Mouse (Mus musculus) neural tube, embryonic 12.5 days (tissue): ENCODE measurements around the gene Kif6. TPM values are rescaled to one million over a fixed set of nuclear protein-coding genes. Genes with fewer than 3 reads are reported as not detected.
A peak's percentile ranks its signal among the peaks of the same experiment; 100 is the strongest.

Experiments used
- ATAC-seq: fragments of 200-750 bp; cut with Nextera tagmentation; 2 replicates; pipeline ENCODE4 v1.8.0; 2017; ENCODE audit warnings: low read depth, mild to moderate bottlenecking, moderate TSS enrichment, moderate library complexity; ENCODE audit not compliant: low FRiP score
- H3K27ac ChIP-seq: fragments of 300-500 bp; sonication (generic); 2 replicates; pipeline ENCODE4 v1.5.1; 2016
- H3K27me3 ChIP-seq: fragments of 300-500 bp; sonication (generic); replicated peaks from 2 replicates; pipeline ENCODE4 v1.6.1; 2016; ENCODE audit warnings: mild to moderate bottlenecking
- H3K36me3 ChIP-seq: fragments of 300-500 bp; sonication (generic); 2 replicates; pipeline ENCODE4 v1.6.1; 2016; ENCODE audit warnings: mild to moderate bottlenecking
- H3K4me1 ChIP-seq: fragments of 300-500 bp; sonication (generic); 2 replicates; pipeline ENCODE4 v1.6.1; 2016
- H3K4me2 ChIP-seq: fragments of 300-500 bp; sonication (generic); replicated peaks from 2 replicates; pipeline ENCODE4 v1.6.1; 2016; ENCODE audit warnings: mild to moderate bottlenecking
- H3K4me3 ChIP-seq: fragments of 300-500 bp; sonication (generic); 2 replicates; pipeline ENCODE4 v1.5.1; 2016
- H3K9ac ChIP-seq: fragments of 300-500 bp; sonication (generic); 2 replicates; pipeline ENCODE4 v1.6.1; 2016; ENCODE audit warnings: mild to moderate bottlenecking
- H3K9me3 ChIP-seq: fragments of 300-500 bp; sonication (generic); 2 replicates; pipeline ENCODE4 v1.6.1; 2016; ENCODE audit warnings: mild to moderate bottlenecking
- WGBS: fragments of 180-500 bp; shearing (Covaris S2); methylation state at CpG from one replicate; pipeline ENCODE4 v1.1.7; 2016; 5-methylcytosine and 5-hydroxymethylcytosine counted together
- polyA plus RNA-seq: library from polyadenylated mRNA; unstranded; fragments of >200 nt; fragmentation: Nextera tagmentation; extraction: Ambion mirVana; gene quantifications from 2 replicates; pipeline ENCODE4 v1.2.1, GENCODE M21; 2016

The Kif6 gene
- polyA plus RNA-seq, 1 experiment from 2014 or later = 3.5 TPM

DNA sequence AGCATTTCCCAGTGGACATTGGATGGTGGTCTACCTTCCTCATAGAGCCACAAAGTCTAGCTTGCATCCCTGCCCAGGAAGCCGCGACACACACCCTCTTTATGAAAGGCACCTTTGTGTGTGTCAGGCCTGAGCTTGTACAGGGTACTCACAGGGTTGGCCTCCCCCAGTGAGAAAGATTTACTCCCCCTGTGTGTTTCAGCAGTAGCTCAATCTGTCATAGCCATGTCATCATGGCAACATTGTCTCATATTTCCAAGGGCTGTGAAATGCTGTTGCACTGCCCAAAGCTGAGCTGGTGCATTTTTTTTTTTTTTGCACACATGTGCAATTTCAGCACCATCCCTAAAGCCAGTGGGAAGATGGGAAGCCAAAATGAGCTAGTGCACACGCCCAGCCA lies 224.3 kb downstream of the Kif6 start:
- no peaks in the 10 kb centered on the region for H3K36me3 ChIP-seq
- ATAC-seq = no peak
- no peak overlapping the region for H3K4me3 ChIP-seq
- no peaks in the 10 kb centered on the region for H3K27me3 ChIP-seq
- no peak overlapping the region for H3K4me2 ChIP-seq
- H3K4me1 ChIP-seq = no peaks in the 10 kb centered on the region
- H3K9ac ChIP-seq = no peak overlapping the region
- WGBS = 71% methylated on average over 3 of the region's 3 CpGs
- H3K9me3 ChIP-seq = no peaks in the 10 kb centered on the region
- no peak overlapping the region for H3K27ac ChIP-seq

GRCm38 (mm10) chr17:49851210-49851609 lies 236.3 kb downstream of the Kif6 start:
- H3K9me3 ChIP-seq = no peaks in the 10 kb centered on the region
- 74% methylated on average over 3 of the region's 3 CpGs for WGBS
- no peak for ATAC-seq

DNA sequence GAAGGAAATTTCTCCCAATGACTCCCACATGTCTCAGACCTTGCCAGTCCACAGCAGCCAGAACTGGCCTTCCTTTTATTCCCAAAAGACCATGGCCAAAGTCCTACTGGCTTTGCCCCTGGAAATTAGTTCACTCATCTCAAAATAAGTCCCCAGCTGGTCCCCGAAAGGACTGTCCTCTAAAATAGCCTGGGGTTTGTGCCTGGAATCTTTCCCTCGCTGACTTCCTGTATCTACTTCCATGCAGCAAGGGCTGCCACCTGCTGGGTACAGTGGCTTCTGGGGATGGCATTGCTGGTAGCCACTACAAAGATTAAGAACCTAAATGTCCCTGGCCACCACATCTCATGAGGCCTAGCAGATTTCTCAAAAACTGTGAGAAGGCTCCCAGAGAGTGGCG lies 237.2 kb downstream of the Kif6 start:
- H3K4me2 ChIP-seq = no peak overlapping the region
- H3K36me3 ChIP-seq = no peaks in the 10 kb centered on the region
- H3K9ac ChIP-seq = no peak overlapping the region
- no peak overlapping the region for H3K27ac ChIP-seq
- H3K27me3 ChIP-seq = no peaks in the 10 kb centered on the region
- no peaks in the 10 kb centered on the region for H3K9me3 ChIP-seq
- no peak overlapping the region for H3K4me3 ChIP-seq
- WGBS = 80% methylated on average over 3 of the region's 3 CpGs
- no peak for ATAC-seq
- peaks cover 4% of the 10 kb centered on the region; the same call in 1 of the 2 replicates for H3K4me1 ChIP-seq

More at GRCm38 (mm10) chr17:49851210-49851609, 236.3 kb downstream of the Kif6 start:
- H3K4me3 ChIP-seq = no peak overlapping the region
- H3K4me2 ChIP-seq = no peak overlapping the region
- H3K36me3 ChIP-seq = no peaks in the 10 kb centered on the region
- peaks cover 4% of the 10 kb centered on the region; the same call in 1 of the 2 replicates for H3K4me1 ChIP-seq
- no peak overlapping the region for H3K27ac ChIP-seq
- no peak overlapping the region for H3K9ac ChIP-seq
- H3K27me3 ChIP-seq = no peaks in the 10 kb centered on the region

DNA sequence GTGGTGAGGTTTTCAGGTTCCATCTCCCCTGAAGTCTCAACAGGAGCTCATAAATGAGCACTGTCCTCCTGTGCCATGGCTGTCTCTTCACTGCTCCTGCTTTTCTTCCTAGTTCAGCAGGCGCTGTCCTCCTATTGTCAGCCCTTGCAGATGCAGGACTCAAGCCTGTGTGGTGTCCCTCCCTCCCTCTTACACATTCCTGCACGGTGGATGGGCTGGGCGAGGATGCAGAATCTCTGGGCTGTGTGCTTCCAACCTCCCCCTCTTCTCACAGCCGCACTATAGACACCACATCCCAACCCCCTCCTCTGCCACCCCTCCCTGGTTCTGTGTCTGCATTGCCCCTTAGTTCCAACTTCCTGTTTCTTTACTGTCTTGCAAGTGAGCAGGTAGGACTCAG lies 240.8 kb downstream of the Kif6 start:
- H3K4me1 ChIP-seq = peaks cover 4% of the 10 kb centered on the region; the same call in 1 of the 2 replicates
- H3K9me3 ChIP-seq = no peaks in the 10 kb centered on the region
- H3K4me3 ChIP-seq = no peak overlapping the region
- 37% methylated on average over 4 of the region's 4 CpGs for WGBS
- no peak overlapping the region for H3K9ac ChIP-seq
- H3K27me3 ChIP-seq = no peaks in the 10 kb centered on the region
- no peaks in the 10 kb centered on the region for H3K36me3 ChIP-seq
- no peak overlapping the region for H3K4me2 ChIP-seq
- no peak overlapping the region for H3K27ac ChIP-seq
- peak; percentile 66; the same call in 1 of the 2 replicates for ATAC-seq

GRCm38 (mm10) chr17:49860057-49860816 lies 245.3 kb downstream of the Kif6 start:
- H3K4me1 ChIP-seq = peaks cover 4% of the 10 kb centered on the region; the same call in 1 of the 2 replicates
- H3K36me3 ChIP-seq = no peaks in the 10 kb centered on the region
- H3K27ac ChIP-seq = no peak overlapping the region
- H3K4me3 ChIP-seq = no peak overlapping the region
- no peak overlapping the region for H3K4me2 ChIP-seq
- no peaks in the 10 kb centered on the region for H3K9me3 ChIP-seq
- ATAC-seq = no peak
- no peak overlapping the region for H3K9ac ChIP-seq
- 91% methylated on average over 10 of the region's 10 CpGs for WGBS
- no peaks in the 10 kb centered on the region for H3K27me3 ChIP-seq

GRCm38 (mm10) chr17:49863597-49863996 lies 248.7 kb downstream of the Kif6 start:
- Histone ChIP-seq H3K9ac (no peak overlapping the region), H3K4me3 (no peak overlapping the region), H3K4me1 (peaks cover 4% of the 10 kb centered on the region), H3K4me2 (no peak overlapping the region), H3K9me3 (no peaks in the 10 kb centered on the region), H3K27ac (no peak overlapping the region), H3K36me3 (no peaks in the 10 kb centered on the region), H3K27me3 (no peaks in the 10 kb centered on the region)
- ATAC-seq = no peak
- WGBS = 63% methylated on average over 5 of the region's 5 CpGs

GRCm38 (mm10) chr17:49865604-49866003 lies 250.7 kb downstream of the Kif6 start:
- Histone ChIP-seq H3K9ac (no peak overlapping the region), H3K4me1 (peaks cover 4% of the 10 kb centered on the region), H3K4me2 (no peak overlapping the region), H3K27me3 (no peaks in the 10 kb centered on the region), H3K36me3 (no peaks in the 10 kb centered on the region), H3K27ac (no peak overlapping the region), H3K9me3 (no peaks in the 10 kb centered on the region), H3K4me3 (no peak overlapping the region)
- no peak for ATAC-seq
- WGBS = 96% methylated on average over 2 of the region's 2 CpGs

GRCm38 (mm10) chr17:49866653-49867215 lies 251.8 kb downstream of the Kif6 start:
- 66% methylated on average over 8 of the region's 8 CpGs for WGBS
- H3K36me3 ChIP-seq = no peaks in the 10 kb centered on the region
- no peak overlapping the region for H3K4me3 ChIP-seq
- peaks cover 4% of the 10 kb centered on the region for H3K4me1 ChIP-seq
- H3K27ac ChIP-seq = no peak overlapping the region
- no peak overlapping the region for H3K4me2 ChIP-seq
- H3K27me3 ChIP-seq = no peaks in the 10 kb centered on the region
- no peaks in the 10 kb centered on the region for H3K9me3 ChIP-seq
- ATAC-seq = no peak
- no peak overlapping the region for H3K9ac ChIP-seq

DNA sequence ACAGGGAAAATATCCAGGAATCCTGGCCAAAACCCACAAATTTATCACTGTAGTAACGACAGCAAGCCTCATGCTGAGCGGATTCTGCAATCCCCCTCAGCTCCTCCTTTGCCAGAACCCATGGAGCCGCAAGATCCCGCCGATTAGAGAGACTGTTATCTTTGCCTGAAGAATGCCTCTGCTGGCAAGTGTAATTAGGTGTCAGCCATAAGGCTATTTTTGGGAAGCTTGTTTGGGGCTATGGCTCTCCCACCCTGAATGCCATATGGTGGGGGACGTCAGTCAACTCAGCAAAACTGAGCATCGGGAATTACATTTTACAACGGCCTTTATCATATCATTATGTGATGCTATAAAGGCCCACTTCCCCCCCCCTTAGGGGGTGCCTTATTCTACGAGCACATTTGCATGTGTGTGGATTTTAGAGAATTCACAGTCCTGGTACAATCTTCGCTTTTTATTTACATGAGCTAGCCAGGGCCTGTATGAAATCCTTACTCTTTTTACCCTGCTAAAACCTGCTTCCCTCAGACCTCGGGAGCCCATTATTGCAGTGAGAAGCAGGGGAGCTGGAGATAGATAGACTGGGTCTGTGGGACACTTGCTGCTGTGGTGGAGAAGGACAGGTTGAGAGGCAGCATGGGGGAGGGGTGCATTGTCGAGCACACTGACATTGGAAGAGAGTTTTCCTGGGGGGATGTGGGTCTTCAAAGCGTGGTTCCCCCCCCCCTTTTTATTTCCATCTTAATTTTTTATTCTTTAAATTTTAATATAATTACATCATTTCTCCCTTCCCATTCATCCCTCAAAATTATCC lies 252.6 kb downstream of the Kif6 start:
- Histone ChIP-seq H3K4me3 (no peak overlapping the region), H3K4me1 (peaks cover 4% of the 10 kb centered on the region), H3K27ac (no peak overlapping the region), H3K4me2 (no peak overlapping the region), H3K27me3 (no peaks in the 10 kb centered on the region), H3K9ac (no peak overlapping the region), H3K9me3 (no peaks in the 10 kb centered on the region), H3K36me3 (no peaks in the 10 kb centered on the region)
- ATAC-seq = no peak
- 14% methylated on average over 13 of the region's 13 CpGs for WGBS

DNA sequence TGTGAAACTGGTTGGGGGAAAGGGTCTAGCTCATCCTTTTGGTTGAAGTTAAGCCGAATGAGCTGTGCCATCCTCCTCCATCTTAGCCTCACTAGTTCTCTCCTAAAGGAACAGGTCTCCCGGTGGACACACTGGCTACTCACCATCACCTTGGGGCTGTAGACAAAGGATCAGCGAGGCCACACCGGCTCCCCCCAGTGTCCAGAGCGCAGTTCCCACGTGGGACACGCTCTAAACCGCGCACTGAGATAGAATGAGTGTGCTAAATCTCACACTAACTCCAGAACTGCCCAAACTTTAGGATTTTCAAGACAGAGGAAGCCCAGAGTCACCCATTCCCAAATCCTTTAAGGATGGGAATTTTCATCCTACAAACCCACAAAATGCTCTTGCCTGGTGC lies 254.3 kb downstream of the Kif6 start:
- ATAC-seq = no peak
- Histone ChIP-seq H3K9me3 (no peaks in the 10 kb centered on the region), H3K4me3 (no peak overlapping the region), H3K27ac (no peak overlapping the region), H3K4me1 (peaks cover 4% of the 10 kb centered on the region), H3K27me3 (no peaks in the 10 kb centered on the region), H3K9ac (no peak overlapping the region), H3K4me2 (no peak overlapping the region), H3K36me3 (no peaks in the 10 kb centered on the region)
- 79% methylated on average over 9 of the region's 9 CpGs for WGBS

- no peaks in the 10 kb centered on the region for H3K9me3 ChIP-seq
- ATAC-seq = no peak
- H3K4me1 ChIP-seq = peaks cover 4% of the 10 kb centered on the region
- no peak overlapping the region for H3K4me2 ChIP-seq
- H3K36me3 ChIP-seq = no peaks in the 10 kb centered on the region
- H3K27me3 ChIP-seq = no peaks in the 10 kb centered on the region
- H3K9ac ChIP-seq = no peak overlapping the region
- H3K4me3 ChIP-seq = no peak overlapping the region
- 36% methylated on average over 2 of the region's 2 CpGs for WGBS
- H3K27ac ChIP-seq = no peak overlapping the region
These were observed 257.4 kb downstream of the Kif6 start for GRCm38 (mm10) chr17:49872305-49872704.

GRCm38 (mm10) chr17:49874746-49875145 lies 259.8 kb downstream of the Kif6 start:
- H3K9me3 ChIP-seq = no peaks in the 10 kb centered on the region
- H3K4me1 ChIP-seq = no peaks in the 10 kb centered on the region; the same call in 1 of the 2 replicates
- H3K9ac ChIP-seq = no peak overlapping the region
- WGBS = 71% methylated on average over 5 of the region's 5 CpGs
- no peaks in the 10 kb centered on the region for H3K36me3 ChIP-seq
- ATAC-seq = no peak
- no peak overlapping the region for H3K4me3 ChIP-seq
- H3K27me3 ChIP-seq = no peaks in the 10 kb centered on the region
- H3K4me2 ChIP-seq = no peak overlapping the region
- H3K27ac ChIP-seq = no peak overlapping the region
